Mouse (Mus musculus): ENCODE results near the gene Ufsp1. TPM values are rescaled to one million over a fixed set of nuclear protein-coding genes. Genes with fewer than 3 reads are reported as not detected.

Gene Ufsp1
- polyA plus RNA-seq, 1 experiment = 44.1 TPM

GRCm38 (mm10) chr5:137332857-137333511 lies 38.6 kb downstream of the Ufsp1 start:
- TF ChIP-seq POLR2A (IDR thresholded peaks at IDR 0.05; ENCODE audit: control insufficient read depth, extremely low read depth, insufficient read depth, low read length, poor library complexity) (no peak), CTCF (IDR thresholded peaks at IDR 0.05; ENCODE audit: borderline replicate concordance, control insufficient read depth, extremely low read depth, insufficient read depth, low read length, poor library complexity) (no peak)
- peaks cover 16% of the 10 kb centered on the region for H3K4me1 ChIP-seq (replicated peaks; ENCODE audit: control insufficient read depth, insufficient read depth, low read length)
- DNase-seq = no peak
- H3K27ac ChIP-seq (ENCODE audit: control insufficient read depth, insufficient read depth, low read length) = no peak overlapping the region
- H3K36me3 ChIP-seq (ENCODE audit: control insufficient read depth, insufficient read depth, low read length) = no peaks in the 10 kb centered on the region
- WGBS = 11% methylated on average over 15 of the region's 15 CpGs
- peak overlapping the region; percentile 82 for H3K4me3 ChIP-seq (ENCODE audit: control insufficient read depth, insufficient read depth, low read length)
- no peaks in the 10 kb centered on the region for H3K27me3 ChIP-seq (ENCODE audit: control insufficient read depth, insufficient read depth, low read length)

GRCm38 (mm10) chr5:137333512-137334174 lies 39.2 kb downstream of the Ufsp1 start, which contains the start of gene Slc12a9:
TSS of gene Slc12a9 (minus strand) at chr5:137333597.
- no peaks in the 10 kb centered on the region for H3K27me3 ChIP-seq (ENCODE audit: control insufficient read depth, insufficient read depth, low read length)
- no peaks in the 10 kb centered on the region for H3K36me3 ChIP-seq (ENCODE audit: control insufficient read depth, insufficient read depth, low read length)
- H3K4me3 ChIP-seq (ENCODE audit: control insufficient read depth, insufficient read depth, low read length) = peak within 1 kb of the TSS; percentile 82
- H3K4me1 ChIP-seq (replicated peaks; ENCODE audit: control insufficient read depth, insufficient read depth, low read length) = peaks cover 18% of the 10 kb centered on the region
- H3K27ac ChIP-seq (ENCODE audit: control insufficient read depth, insufficient read depth, low read length) = no peak within 1 kb of the TSS
- peak; percentile 97 for DNase-seq
- under 1% methylated on average over 44 of the region's 44 CpGs for WGBS
- TF ChIP-seq CTCF (IDR thresholded peaks at IDR 0.05; ENCODE audit: borderline replicate concordance, control insufficient read depth, extremely low read depth, insufficient read depth, low read length, poor library complexity) (peak; percentile 78), POLR2A (IDR thresholded peaks at IDR 0.05; ENCODE audit: control insufficient read depth, extremely low read depth, insufficient read depth, low read length, poor library complexity) (peak; percentile 34)

- no peaks in the 10 kb centered on the region for H3K36me3 ChIP-seq (ENCODE audit: control insufficient read depth, insufficient read depth, low read length)
- no peaks in the 10 kb centered on the region for H3K27me3 ChIP-seq (ENCODE audit: control insufficient read depth, insufficient read depth, low read length)
- no peak overlapping the region for H3K4me3 ChIP-seq (ENCODE audit: control insufficient read depth, insufficient read depth, low read length)
- TF ChIP-seq CTCF (IDR thresholded peaks at IDR 0.05; ENCODE audit: borderline replicate concordance, control insufficient read depth, extremely low read depth, insufficient read depth, low read length, poor library complexity) = no peak
- no peak for TF ChIP-seq POLR2A (IDR thresholded peaks at IDR 0.05; ENCODE audit: control insufficient read depth, extremely low read depth, insufficient read depth, low read length, poor library complexity)
- H3K27ac ChIP-seq (ENCODE audit: control insufficient read depth, insufficient read depth, low read length) = no peak overlapping the region
- DNase-seq = no peak
- WGBS = 46% methylated on average over 10 of the region's 10 CpGs
- H3K4me1 ChIP-seq (replicated peaks; ENCODE audit: control insufficient read depth, insufficient read depth, low read length) = peaks cover 24% of the 10 kb centered on the region
These were observed 39.9 kb downstream of the Ufsp1 start for GRCm38 (mm10) chr5:137334317-137334716.

GRCm38 (mm10) chr5:137335066-137335465 lies 40.6 kb downstream of the Ufsp1 start:
- Histone ChIP-seq H3K4me3 (ENCODE audit: control insufficient read depth, insufficient read depth, low read length) (no peak overlapping the region), H3K4me1 (replicated peaks; ENCODE audit: control insufficient read depth, insufficient read depth, low read length) (peaks cover 25% of the 10 kb centered on the region), H3K36me3 (ENCODE audit: control insufficient read depth, insufficient read depth, low read length) (no peaks in the 10 kb centered on the region), H3K27ac (ENCODE audit: control insufficient read depth, insufficient read depth, low read length) (no peak overlapping the region), H3K27me3 (ENCODE audit: control insufficient read depth, insufficient read depth, low read length) (no peaks in the 10 kb centered on the region)
- no peak for TF ChIP-seq CTCF (IDR thresholded peaks at IDR 0.05; ENCODE audit: borderline replicate concordance, control insufficient read depth, extremely low read depth, insufficient read depth, low read length, poor library complexity)
- no peak for TF ChIP-seq POLR2A (IDR thresholded peaks at IDR 0.05; ENCODE audit: control insufficient read depth, extremely low read depth, insufficient read depth, low read length, poor library complexity)
- no peak for DNase-seq
- WGBS = 93% methylated on average over 6 of the region's 6 CpGs

GRCm38 (mm10) chr5:137337190-137337589 lies 42.8 kb downstream of the Ufsp1 start:
- Histone ChIP-seq H3K4me1 (replicated peaks; ENCODE audit: control insufficient read depth, insufficient read depth, low read length) (peaks cover 22% of the 10 kb centered on the region), H3K36me3 (ENCODE audit: control insufficient read depth, insufficient read depth, low read length) (no peaks in the 10 kb centered on the region), H3K27ac (ENCODE audit: control insufficient read depth, insufficient read depth, low read length) (no peak overlapping the region), H3K27me3 (ENCODE audit: control insufficient read depth, insufficient read depth, low read length) (no peaks in the 10 kb centered on the region), H3K4me3 (ENCODE audit: control insufficient read depth, insufficient read depth, low read length) (no peak overlapping the region)
- 92% methylated on average over 8 of the region's 8 CpGs for WGBS
- TF ChIP-seq POLR2A (IDR thresholded peaks at IDR 0.05; ENCODE audit: control insufficient read depth, extremely low read depth, insufficient read depth, low read length, poor library complexity) (no peak), CTCF (IDR thresholded peaks at IDR 0.05; ENCODE audit: borderline replicate concordance, control insufficient read depth, extremely low read depth, insufficient read depth, low read length, poor library complexity) (no peak)
- no peak for DNase-seq

- WGBS = under 1% methylated on average over 19 of the region's 19 CpGs
- Histone ChIP-seq H3K27ac (ENCODE audit: control insufficient read depth, insufficient read depth, low read length) (no peak overlapping the region), H3K4me3 (ENCODE audit: control insufficient read depth, insufficient read depth, low read length) (peak overlapping the region; percentile 37), H3K4me1 (replicated peaks; ENCODE audit: control insufficient read depth, insufficient read depth, low read length) (peaks cover 12% of the 10 kb centered on the region), H3K27me3 (ENCODE audit: control insufficient read depth, insufficient read depth, low read length) (no peaks in the 10 kb centered on the region), H3K36me3 (ENCODE audit: control insufficient read depth, insufficient read depth, low read length) (no peaks in the 10 kb centered on the region)
- TF ChIP-seq CTCF (IDR thresholded peaks at IDR 0.05; ENCODE audit: borderline replicate concordance, control insufficient read depth, extremely low read depth, insufficient read depth, low read length, poor library complexity) = no peak
- DNase-seq = peak; percentile 83
These were observed 43.8 kb downstream of the Ufsp1 start for GRCm38 (mm10) chr5:137338256-137338655.

Measured in thymus, adult 2 months (tissue).